Mouse (Mus musculus) liver, adult 2 months (tissue): ENCODE results near the gene Cys1. TPM values are rescaled to one million over a fixed set of nuclear protein-coding genes. Genes with fewer than 3 reads are reported as not detected.

Experiments
- DNase-seq: peaks from one replicate; pipeline ENCODE4 v3.0.0-alpha.2; 2011; ENCODE audit warnings: low read depth, low spot score; ENCODE audit errors: extremely low read depth
- H3K27ac ChIP-seq: fragments of 200-500 bp; replicated peaks from 2 replicates; pipeline ENCODE4 v1.5.1; 2012; ENCODE audit warnings: low read depth, mild to moderate bottlenecking, control low read depth, inconsistent platforms, low read length; ENCODE audit not compliant: insufficient read depth
- H3K27me3 ChIP-seq: fragments of 200-500 bp; 2 replicates; pipeline ENCODE4 v1.6.1; 2012; ENCODE audit warnings: mild to moderate bottlenecking, moderate library complexity, low read length, inconsistent platforms; ENCODE audit not compliant: control insufficient read depth, insufficient read depth
- H3K36me3 ChIP-seq: fragments of 200-500 bp; 2 replicates; pipeline ENCODE4 v1.6.1; 2012; ENCODE audit warnings: low read length, inconsistent platforms; ENCODE audit not compliant: control insufficient read depth, insufficient read depth
- H3K4me1 ChIP-seq: fragments of 200-500 bp; 2 replicates; pipeline ENCODE4 v1.6.1; 2011; ENCODE audit warnings: low read length; ENCODE audit not compliant: control insufficient read depth, insufficient read depth
- H3K4me3 ChIP-seq: fragments of 200-500 bp; 2 replicates; pipeline ENCODE4 v1.5.1; 2011; ENCODE audit warnings: low read depth, mild to moderate bottlenecking, control low read depth, low read length, moderate library complexity; ENCODE audit not compliant: insufficient read depth
- H3K79me2 ChIP-seq: fragments of 200-500 bp; 2 replicates; pipeline ENCODE4 v1.6.1; 2012; ENCODE audit warnings: inconsistent platforms, mild to moderate bottlenecking, low read length, moderate library complexity; ENCODE audit not compliant: control insufficient read depth, insufficient read depth
- H3K9ac ChIP-seq: fragments of 200-500 bp; 2 replicates; pipeline ENCODE4 v1.6.1; 2012; ENCODE audit warnings: low read depth, mild to moderate bottlenecking, control low read depth, inconsistent platforms, low read length
- CTCF ChIP-seq: fragments of 200-500 bp; IDR thresholded peaks from 2 replicates; pipeline ENCODE4 v1.5.1; 2011; ENCODE audit warnings: low read depth, low read length, control low read depth
- POLR2A ChIP-seq: fragments of 200-500 bp; IDR thresholded peaks from 2 replicates; pipeline ENCODE4 v1.6.1; 2011; ENCODE audit warnings: low read length, control low read depth; ENCODE audit not compliant: insufficient read depth; ENCODE audit errors: extremely low read depth
- WGBS: fragments of 180-500 bp; shearing (Covaris S2); methylation state at CpG from one replicate; pipeline ENCODE4 v1.1.7; 2018; 5-methylcytosine and 5-hydroxymethylcytosine counted together
- polyA plus RNA-seq: library from polyadenylated mRNA; depleted of rRNA; stranded (reverse); fragments of >200 nt; gene quantifications from 2 replicates; pipeline ENCODE4 v1.2.3, GENCODE M21; 2012
- total RNA-seq: library from RNA; depleted of rRNA; stranded (reverse); fragments of >200 nt; gene quantifications from 2 replicates; pipeline ENCODE4 v1.2.3, GENCODE M21; 2014

Gene Cys1
- total and polyA plus RNA-seq, 2 experiments: 2.8 to 4.3 TPM

DNA sequence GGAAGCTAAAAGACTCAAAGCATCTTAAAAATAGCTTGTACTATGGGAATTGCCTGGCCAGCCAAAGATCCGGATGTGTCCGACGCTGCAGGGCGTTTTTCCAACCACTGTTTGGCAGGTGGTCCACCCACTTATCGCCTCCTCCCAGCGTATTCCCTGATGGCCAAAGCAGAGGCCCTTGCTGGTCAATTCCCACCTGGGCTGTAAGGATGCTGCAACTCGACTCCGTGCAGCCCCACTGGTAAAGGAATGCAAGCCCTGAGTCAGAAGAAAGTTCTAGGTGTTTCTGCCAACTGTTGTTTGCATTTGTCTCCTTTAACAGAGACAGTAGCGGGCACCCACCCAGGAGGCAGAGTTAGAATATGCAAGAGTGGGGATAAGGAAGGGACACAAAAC lies 1.5 kb downstream of the Cys1 start:
- 37% methylated on average over 9 of the region's 9 CpGs for WGBS
- peak overlapping the region; percentile 78 for H3K4me3 ChIP-seq
- no peak for DNase-seq
- H3K4me1 ChIP-seq: peaks cover 20% of the 10 kb centered on the region
- TF ChIP-seq POLR2A (no peak), CTCF (no peak)
- peaks cover 4% of the 10 kb centered on the region for H3K79me2 ChIP-seq
- H3K9ac ChIP-seq: peak overlapping the region; percentile 95
- H3K36me3 ChIP-seq: no peaks in the 10 kb centered on the region
- H3K27ac ChIP-seq: peak overlapping the region; percentile 55
- no peaks in the 10 kb centered on the region for H3K27me3 ChIP-seq

DNA sequence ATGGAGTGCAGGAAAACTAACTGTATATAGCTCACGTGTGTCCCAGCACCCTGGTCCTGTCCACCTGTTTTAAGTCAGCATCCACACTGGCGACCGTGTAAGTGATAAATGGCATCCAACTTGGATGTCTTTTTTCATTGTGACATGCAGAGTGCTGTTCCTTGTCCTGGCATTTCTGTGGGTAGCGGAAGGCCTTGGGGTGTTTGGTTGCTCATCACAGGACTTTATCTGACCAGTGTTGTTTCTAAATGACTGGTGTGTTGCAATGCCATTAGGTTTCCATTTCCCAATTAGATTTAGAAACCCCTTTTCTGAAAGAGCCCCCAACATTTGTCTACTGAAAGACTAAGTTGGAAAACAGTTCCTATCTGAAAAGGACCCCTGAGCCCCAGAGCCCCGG lies 19.5 kb downstream of the Cys1 start:
- no peak for TF ChIP-seq CTCF
- TF ChIP-seq POLR2A: no peak
- DNase-seq: peak; percentile 28
- Histone ChIP-seq H3K4me3 (no peak overlapping the region), H3K27me3 (no peaks in the 10 kb centered on the region), H3K36me3 (peaks cover 10% of the 10 kb centered on the region; the same call in 1 of the 2 replicates), H3K79me2 (peaks cover 3% of the 10 kb centered on the region; the same call in 1 of the 2 replicates), H3K9ac (no peak overlapping the region), H3K27ac (no peak overlapping the region), H3K4me1 (peaks cover 13% of the 10 kb centered on the region)
- WGBS: 86% methylated on average over 5 of the region's 5 CpGs

DNA sequence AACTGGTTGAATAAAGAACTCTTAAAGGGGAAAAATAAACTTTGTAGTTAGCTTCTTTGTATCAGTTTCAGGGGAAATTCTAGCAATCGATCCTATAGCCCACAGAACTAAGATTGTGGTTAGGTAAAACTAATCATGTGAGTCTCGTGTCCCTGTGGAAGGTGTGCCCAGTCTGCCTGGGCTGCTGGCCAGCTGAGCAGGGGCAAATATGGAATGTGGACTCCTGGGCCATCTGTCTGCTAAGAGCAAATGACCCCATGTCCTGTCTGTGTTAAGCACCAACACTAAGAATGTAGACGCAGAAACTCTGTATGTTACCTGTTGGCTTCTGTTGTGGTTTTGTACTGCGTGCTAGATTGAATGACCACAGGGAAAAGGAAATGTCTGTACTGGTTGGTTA lies 20.5 kb downstream of the Cys1 start:
- peaks cover 13% of the 10 kb centered on the region; the same call in 1 of the 2 replicates for H3K36me3 ChIP-seq
- H3K4me1 ChIP-seq: peaks cover 13% of the 10 kb centered on the region
- peak overlapping the region; percentile 60 for H3K27ac ChIP-seq
- H3K27me3 ChIP-seq: no peaks in the 10 kb centered on the region
- no peak overlapping the region for H3K4me3 ChIP-seq
- WGBS: 26% methylated on average over 4 of the region's 4 CpGs
- no peak for TF ChIP-seq CTCF
- TF ChIP-seq POLR2A: no peak
- H3K79me2 ChIP-seq: peaks cover 3% of the 10 kb centered on the region; the same call in 1 of the 2 replicates
- no peak overlapping the region for H3K9ac ChIP-seq
- peak; percentile 91 for DNase-seq

DNA sequence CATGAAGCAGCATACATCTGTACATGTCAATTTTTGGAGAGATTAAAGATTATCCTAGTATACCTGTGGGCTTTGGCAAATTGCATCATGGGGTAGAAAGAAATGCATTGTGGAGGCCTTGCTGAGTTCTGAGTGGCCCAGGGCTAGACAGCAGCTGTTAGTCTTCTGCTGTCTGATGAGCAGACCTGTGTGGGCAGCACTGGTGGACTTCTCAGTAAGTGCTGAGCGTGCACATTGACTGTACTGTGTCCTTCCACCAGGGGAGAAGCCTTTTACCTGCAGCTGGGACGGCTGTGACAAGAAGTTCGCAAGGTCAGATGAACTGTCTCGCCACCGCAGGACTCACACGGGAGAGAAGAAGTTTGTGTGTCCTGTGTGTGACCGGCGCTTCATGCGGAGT lies 21.7 kb downstream of the Cys1 start:
- peaks cover 20% of the 10 kb centered on the region; the same call in 1 of the 2 replicates for H3K36me3 ChIP-seq
- peaks cover 16% of the 10 kb centered on the region for H3K4me1 ChIP-seq
- TF ChIP-seq CTCF (no peak), POLR2A (no peak)

DNA sequence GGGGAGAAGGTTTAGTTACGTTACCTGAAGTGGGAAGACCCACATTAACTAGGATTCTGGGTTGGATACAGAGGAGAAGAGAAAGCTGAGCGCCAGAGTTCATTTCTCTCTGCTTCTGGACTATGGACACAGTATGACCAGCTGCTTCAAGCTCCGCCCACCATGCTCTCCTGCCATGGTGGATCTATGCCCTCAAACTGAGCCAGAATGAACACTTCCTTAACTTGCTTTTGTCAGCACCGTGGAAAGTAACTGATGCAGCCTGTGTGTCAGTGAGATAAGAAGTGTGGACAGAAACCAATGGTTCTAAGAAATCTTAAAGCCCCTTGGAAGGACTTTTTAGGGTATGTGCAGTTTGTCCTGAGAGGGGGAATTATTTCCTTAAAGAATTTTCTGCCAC lies 22.6 kb downstream of the Cys1 start:
- peaks cover 22% of the 10 kb centered on the region; the same call in 1 of the 2 replicates for H3K36me3 ChIP-seq
- 19% methylated on average over 4 of the region's 4 CpGs for WGBS
- peaks cover 11% of the 10 kb centered on the region; the same call in 1 of the 2 replicates for H3K79me2 ChIP-seq
- H3K9ac ChIP-seq: no peak overlapping the region
- no peak overlapping the region for H3K4me3 ChIP-seq
- H3K27me3 ChIP-seq: no peaks in the 10 kb centered on the region
- peak overlapping the region; percentile 14 for H3K27ac ChIP-seq
- DNase-seq: peak; percentile 88
- TF ChIP-seq POLR2A (no peak), CTCF (no peak)
- peaks cover 17% of the 10 kb centered on the region for H3K4me1 ChIP-seq

More for the DNA sequence above, 21.7 kb downstream of the Cys1 start:
- Histone ChIP-seq H3K79me2 (peaks cover 8% of the 10 kb centered on the region; the same call in 1 of the 2 replicates), H3K4me3 (no peak overlapping the region), H3K9ac (no peak overlapping the region), H3K27ac (no peak overlapping the region), H3K27me3 (no peaks in the 10 kb centered on the region)
- no peak for DNase-seq
- 95% methylated on average over 9 of the region's 9 CpGs for WGBS

DNA sequence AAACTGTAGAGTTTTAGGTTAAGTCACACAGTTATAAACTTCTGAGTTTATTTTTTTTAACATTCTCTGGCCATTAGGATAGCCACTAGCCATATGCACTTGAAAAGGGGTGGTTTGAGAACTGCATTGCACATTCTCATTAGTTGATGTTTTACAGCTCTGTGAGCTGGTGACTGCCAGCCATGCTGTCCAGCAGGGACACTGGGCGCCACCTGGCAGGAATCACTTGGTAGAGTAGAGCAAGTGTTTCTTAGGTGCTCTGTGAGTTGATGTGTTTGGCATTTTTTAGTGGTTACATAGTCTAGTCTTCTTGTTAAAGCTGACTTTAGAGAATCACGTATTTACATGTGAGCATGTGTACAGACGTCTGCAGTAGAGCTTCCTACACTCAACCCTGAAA lies 25.2 kb downstream of the Cys1 start:
- 67% methylated on average over 3 of the region's 3 CpGs for WGBS
- Histone ChIP-seq H3K9ac (no peak overlapping the region), H3K4me1 (peaks cover 27% of the 10 kb centered on the region), H3K27me3 (no peaks in the 10 kb centered on the region), H3K79me2 (peaks cover 22% of the 10 kb centered on the region; the same call in 1 of the 2 replicates), H3K36me3 (peaks cover 24% of the 10 kb centered on the region; the same call in 1 of the 2 replicates), H3K4me3 (no peak overlapping the region), H3K27ac (no peak overlapping the region; the same call in 1 of the 2 replicates)
- no peak; the same call in 1 of the 2 replicates for TF ChIP-seq CTCF
- no peak for TF ChIP-seq POLR2A
- peak; percentile 56 for DNase-seq
